Mouse (Mus musculus) adrenal gland, postnatal 10 days (tissue): ENCODE measurements around the gene Zc3h6. TPM values are rescaled to one million over a fixed set of nuclear protein-coding genes. Genes with fewer than 3 reads are reported as not detected.
"Not testable (repeated sequence)": the region's sequence is repeated elsewhere in the genome, so short reads cannot be mapped to it uniquely, and the experiment has no call there.

Experiments used
- DNase-seq: peaks from one replicate; pipeline ENCODE4 v3.0.0; 2021; ENCODE audit warnings: mixed read lengths
- long read RNA-seq, 2 experiments: library from polyadenylated mRNA; stranded (forward); transcript quantifications; one replicate each; pipeline ENCODE4 v2.0.0; 2021
- total RNA-seq, 2 experiments: library from RNA; stranded (reverse); gene quantifications; 2 replicates each; pipeline ENCODE4 v1.2.3; 2021

The Zc3h6 gene
- total RNA-seq, result 10 to 100 TPM in 1 of 2 experiments, 1 to 10 TPM in 1; 5.7 to 11.1 TPM
- long read RNA-seq, experiment 1, partial matches to known transcripts, result 4 of 5 reads
- long read RNA-seq, experiment 1, other reads (novel, unspliced or antisense), result 1 of 5 reads
- long read RNA-seq, experiment 2, full-length matches to known transcripts, result 2 of 5 reads
- long read RNA-seq, experiment 2, partial matches to known transcripts, result 1 of 5 reads
- long read RNA-seq, experiment 2, other reads (novel, unspliced or antisense), result 2 of 5 reads

DNA sequence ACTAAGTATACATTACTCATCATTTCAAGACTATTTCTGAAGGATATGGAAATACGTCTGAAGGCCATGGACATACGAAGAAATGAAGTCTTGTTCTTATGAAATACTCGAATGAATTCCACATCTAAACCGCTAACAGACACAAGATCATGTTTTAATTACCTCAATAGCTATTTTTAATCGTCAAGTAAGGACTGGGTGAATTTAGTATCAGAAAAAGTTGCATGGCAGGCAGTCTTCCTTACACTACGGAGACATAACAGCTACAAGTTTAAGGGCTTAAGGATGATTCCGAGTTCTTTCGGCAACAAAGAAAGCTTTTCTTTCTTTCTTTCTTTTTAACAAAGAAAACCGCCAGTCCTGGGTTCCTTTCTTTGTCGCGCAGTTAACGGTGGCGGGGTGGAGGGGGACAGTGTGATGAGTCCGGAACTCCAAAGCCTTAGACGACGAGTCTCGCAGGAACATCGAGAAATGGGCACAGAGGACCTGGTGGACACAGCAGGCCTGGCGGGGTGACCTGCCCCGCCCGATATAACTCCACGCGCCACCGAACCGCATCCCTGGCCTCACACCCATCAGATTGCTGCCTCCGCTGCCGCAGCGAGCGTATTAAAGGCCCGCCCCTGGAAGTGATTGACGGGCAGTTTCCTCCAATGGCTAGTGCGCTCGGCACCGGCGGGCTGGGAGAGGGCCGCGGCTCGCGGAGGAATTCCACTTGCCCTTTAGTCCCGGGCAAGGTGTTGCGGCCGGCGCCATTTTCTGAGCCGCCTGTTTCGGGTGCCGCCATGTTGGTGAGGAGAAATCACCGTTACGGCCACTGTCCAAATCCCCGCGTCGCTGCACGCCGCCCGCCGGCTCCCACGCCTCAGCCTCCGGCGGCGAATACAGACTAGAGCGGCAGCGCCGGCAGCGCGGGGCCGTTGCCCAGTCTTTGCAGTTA is at the start of gene Zc3h6:
Gene Zc3h6 (plus strand): TSS at position 762 of the 940 bp plus-strand sequence.
- peak; percentile 99 for DNase-seq

DNA sequence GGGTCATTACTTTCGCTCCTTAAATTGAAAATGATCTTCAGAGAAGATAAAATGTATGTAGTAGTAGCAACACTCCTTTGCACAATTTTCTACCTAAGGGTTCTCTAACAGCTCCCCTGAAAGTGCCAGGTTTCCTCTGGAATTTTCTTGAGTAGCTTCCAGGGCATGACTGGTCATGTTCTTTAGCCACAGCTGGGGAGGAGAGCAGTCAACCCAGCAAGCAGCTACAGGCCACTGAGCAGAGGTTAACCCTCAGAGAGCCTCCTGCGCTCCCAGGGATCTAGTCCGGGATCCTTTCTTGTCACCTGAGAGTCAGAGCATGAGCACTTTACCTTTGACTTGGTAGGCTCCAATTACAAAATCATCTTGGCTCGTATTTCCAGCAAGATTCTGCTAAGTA is 42.4 kb upstream of the Zc3h6 start:
- DNase-seq, result no peak

DNA sequence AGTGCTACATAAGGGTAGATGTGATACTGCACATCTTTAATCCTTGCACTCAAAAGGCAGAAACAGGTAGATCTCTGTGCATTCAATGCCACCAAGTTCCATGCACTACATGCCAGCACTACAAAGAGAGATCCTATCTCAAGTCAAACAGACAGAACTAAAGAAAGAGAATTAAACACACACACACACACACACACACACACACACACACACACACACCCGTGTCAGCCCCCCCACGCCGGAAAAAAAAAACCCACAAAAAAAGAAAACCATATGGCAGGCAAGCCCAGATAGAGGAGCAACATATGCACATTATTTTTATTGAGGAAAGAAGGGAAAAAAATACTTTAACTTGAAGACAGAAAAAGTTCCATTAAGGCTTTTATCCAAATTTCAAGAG is 38.8 kb upstream of the Zc3h6 start:
- no peak for DNase-seq

GRCm38 (mm10) chr2:128930704-128931103 is 36.5 kb upstream of the Zc3h6 start:
- no peak for DNase-seq

GRCm38 (mm10) chr2:128936256-128936655 is 30.9 kb upstream of the Zc3h6 start:
- no peak for DNase-seq

DNA sequence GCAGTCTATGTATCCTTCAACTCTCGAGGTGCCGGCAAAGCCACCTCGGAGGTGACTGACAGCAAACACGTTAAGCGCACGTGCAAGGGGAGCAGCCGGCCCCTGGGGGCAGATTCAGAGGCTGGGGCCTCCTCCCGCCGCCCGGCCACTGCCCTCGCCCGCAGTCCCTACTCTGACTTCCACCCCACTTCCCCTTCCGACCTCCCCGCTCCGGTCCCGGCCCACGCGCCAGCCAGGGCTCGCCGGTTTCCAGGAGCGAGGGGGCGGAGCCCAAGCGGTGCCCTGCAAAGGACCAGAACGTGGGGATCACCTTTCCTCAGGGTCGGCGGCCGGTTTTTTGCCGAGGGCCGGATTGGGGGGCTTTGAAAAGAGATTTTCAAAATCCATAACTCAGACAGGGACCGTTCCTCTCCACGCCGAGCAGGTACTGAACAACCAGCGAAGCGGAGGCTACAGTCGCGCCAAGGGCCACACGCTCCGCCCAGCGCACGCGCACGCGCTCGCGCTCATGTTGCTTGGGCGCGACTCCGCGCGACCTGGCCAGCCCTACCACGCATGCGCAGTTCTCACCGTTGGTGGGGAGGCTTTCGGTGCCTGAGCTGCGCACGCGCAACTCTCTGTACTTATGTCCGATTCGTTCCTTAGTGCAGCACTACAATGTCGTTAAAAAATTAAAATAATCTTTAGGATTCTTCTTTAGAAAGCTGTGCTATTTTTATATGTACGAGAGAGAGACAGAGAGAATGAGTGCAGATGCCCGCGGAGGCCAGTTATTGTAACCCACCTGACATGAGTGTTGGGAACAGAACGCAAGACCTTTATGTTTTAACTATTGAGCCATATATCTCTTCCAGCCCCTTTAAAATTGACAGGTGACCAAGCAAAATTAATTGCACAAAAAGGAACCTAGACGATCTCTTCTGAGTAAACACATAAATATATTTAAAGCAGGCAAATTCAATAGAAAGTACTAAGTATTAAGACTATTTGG is 23.4 kb upstream of the Zc3h6 start, which contains the start of gene Zc3h8:
Gene Zc3h8 (minus strand): TSS at position 540 of the 991 bp plus-strand sequence.
- peak; percentile 98 for DNase-seq

GRCm38 (mm10) chr2:128947962-128948588 is 19.1 kb upstream of the Zc3h6 start:
- DNase-seq, result peak; percentile 22

DNA sequence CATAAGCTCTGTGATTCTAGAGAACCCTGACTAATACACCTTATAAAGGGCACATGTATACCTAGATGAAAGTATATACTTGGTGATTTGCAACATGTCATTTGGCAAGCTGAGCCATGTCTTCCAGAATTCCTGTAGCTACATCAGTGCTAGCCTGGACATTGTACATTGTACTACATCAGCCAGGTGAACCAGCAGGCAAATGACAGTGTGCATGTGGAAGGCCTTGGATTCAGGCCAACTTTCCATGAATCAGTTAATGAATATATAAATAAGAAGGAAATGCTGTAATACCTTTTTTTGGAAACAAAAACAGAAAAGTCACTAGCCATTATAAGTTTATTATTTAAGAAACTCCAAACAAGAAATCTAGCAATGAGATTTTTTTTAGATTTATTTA is 13.0 kb upstream of the Zc3h6 start:
- DNase-seq, result no peak

DNA sequence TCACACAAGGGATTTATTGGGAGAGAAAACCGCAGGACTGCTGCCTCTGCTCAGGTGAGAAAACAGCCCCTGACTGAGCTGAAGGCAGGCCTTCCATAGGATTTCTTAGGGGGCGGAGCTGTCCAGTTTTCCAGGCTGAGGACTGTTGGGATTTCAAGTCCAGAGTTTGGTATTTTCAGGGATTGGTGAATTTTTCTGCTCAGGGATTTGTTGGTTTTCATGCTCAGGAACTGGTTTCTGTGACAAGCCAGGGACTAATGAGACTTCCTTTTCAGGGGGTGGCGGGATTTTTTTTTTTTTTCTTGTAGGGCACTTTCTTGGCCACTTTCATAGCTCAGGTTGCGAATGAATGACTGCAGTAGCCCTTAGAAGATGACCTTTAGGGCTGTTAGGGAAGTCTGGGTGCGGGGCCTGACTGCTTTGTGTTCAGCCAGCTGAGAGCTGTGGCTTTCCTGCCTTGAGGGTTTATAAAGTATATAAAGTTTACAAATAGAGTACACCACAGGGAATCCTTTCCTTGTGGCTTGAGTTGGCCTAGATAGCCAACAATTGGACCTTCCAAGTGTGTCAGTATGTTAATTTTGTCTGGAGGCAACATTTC is 1.6 kb upstream of the Zc3h6 start:
- no peak for DNase-seq

DNA sequence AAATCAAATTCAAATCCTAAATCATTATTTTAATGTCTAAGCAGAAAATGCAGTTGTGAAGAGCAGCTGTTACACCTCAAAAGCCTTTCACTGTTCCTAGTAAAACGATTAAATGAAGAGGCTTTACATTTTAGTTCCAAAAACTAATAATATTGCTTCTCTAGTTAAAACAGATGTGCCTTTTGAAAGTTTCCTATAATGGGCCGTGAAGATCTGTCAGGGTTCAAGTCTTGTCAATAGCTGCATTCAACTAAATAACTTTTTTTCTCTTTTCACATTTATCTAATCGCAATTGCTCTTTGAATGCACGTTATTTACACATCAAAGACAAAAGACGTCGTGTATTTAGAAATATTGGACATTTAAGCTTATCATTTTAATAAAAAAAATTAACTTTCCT is 966 bp upstream of the Zc3h6 start:
- DNase-seq, result no peak

- DNase-seq, result peak; percentile 87
Measured at GRCm38 (mm10) chr2:128967661-128968441, 649 bp downstream of the Zc3h6 start, which contains the start of gene Gm10762. Gene Gm10762, minus strand, starts transcription at chr2:128967725.

DNA sequence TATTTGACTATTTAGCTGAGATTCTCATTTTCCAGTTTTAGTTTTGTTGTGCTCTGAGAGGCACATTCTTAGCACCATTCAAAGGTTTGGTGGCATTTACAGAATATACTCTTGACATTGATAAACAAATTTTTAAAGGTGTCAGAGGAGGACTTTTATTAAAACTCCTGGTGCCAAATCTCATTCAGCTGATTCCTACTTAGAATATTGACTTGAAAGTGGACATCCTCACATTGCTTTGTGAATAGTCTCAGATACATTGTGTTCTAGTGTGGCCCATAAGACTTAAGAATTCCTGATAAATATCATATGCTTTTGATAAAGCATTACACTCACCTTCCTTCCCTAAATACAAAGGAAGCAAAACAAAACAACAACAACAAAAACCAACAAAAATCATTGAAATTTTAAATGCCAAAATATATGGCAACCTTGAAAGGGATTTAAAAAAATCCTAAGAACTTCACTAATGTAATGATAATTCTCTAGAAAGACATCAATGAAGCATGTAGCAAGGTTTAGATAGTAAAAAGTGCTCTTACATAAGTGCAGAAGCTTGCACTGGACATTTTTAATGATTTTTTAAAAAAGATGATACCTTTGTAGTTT is 1.4 kb downstream of the Zc3h6 start:
- no peak for DNase-seq

DNA sequence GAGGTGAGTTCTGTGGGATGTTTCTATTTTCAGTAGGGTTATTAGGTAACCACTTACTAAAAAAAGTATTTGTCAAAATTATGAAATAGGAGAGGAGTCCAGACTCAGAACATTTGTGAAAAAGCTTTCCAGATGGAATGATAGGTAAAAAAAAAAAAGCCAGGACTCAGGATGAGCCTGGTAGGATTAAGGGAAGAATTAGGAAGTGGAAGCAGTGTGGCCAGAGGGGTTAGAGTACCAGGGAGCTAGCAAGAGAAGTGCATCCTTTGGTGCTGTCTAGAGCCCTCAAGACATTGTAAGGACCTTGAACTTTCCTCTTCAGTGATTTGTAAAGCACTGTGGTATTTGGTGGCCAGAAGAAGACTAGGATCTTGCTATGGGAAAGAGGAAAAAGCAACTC is 5.1 kb downstream of the Zc3h6 start:
- no peak for DNase-seq

- no peak for DNase-seq
Measured at GRCm38 (mm10) chr2:128975572-128975971, 8.4 kb downstream of the Zc3h6 start.

- no peak for DNase-seq
Measured at GRCm38 (mm10) chr2:128984746-128985145, 17.5 kb downstream of the Zc3h6 start.

GRCm38 (mm10) chr2:129004872-129005271 is 37.7 kb downstream of the Zc3h6 start:
- no peak for DNase-seq

DNA sequence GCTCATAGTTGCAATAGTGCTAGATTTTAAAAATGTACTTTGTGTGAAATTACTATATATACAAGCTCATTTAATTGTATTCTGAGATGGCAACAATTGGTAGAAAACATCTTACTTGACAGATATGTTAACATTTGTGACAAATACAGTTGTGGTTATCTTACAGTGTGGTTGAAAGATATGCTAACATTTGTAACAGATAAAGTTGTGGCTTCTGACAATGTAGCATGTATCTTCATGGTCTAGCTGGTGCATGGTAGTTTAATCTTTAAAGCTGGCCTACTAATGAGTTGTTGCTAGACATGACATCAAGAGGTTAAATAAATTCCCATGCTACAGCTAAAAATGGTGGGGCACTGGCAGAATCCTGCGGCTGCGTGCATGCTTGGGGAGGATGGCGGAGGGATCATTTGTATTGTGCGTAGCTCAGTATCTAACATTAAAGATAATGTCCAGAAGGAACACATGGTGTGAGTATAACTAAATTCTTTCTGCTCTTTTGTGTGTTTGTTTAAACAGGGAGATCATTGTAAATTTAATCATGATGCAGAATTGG is 39.1 kb downstream of the Zc3h6 start:
- DNase-seq, result no peak

DNA sequence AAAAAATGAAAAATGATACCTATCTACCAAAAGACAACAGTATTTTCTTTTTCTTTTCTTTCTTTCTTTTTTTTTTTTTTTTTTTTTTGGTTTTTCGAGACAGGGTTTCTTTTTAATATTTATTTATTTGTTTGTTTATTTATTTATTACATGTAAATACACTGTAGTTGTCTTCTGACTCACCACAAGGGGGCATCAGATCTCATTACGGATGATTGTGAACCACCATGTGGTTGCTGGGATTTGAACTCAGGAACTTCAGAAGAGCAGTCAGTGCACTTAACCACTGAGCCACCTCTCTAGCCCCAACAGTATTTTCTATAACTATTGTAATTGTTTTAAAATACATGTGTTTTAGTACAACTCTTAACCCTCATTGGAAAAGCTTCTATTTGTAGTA is 41.7 kb downstream of the Zc3h6 start:
- DNase-seq, result not testable (repeated sequence)

DNA sequence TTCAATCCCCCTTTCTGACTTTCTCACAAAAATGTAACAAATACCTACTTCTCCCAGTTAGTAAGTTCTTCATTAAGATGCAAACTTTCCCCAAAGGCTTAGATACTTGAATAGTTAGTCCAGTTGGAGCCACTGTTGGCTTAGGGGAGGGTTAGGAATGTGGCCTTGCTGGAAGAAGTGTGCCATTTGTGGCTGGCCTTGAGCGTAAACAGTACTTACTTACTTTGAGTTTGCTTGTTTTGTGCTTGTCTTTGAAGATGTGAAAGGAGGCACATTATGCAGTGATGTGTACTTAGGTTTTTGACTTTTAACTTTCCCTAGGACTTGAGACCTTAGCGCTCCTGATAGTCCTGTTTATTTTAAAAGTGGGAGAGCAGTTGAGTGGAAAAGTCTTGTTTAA is 52.9 kb downstream of the Zc3h6 start:
- DNase-seq, result peak; percentile 29

DNA sequence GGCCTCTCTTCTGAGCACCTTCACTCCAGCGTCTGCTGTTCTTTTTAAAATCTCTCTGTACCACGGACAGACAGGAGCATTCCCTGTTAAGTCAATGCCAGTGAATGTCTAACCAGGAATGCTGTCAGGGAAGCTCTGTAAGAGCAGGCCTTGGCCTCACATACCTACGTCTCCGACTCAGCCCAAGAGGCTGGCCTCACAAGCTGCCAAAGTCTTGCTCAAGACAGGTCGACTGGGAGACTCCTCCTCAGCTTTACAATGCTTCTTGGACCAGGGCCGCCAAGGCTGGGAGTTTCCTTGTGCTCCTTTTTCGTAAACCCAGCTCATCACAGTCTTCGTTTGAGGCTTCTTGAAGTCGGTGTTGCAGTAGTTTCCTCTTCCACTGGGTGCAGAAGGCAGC is 57.6 kb downstream of the Zc3h6 start:
- DNase-seq, result peak; percentile 54
